18 mouse cellular contexts compared by ENCODE assay signal in the genomic region with DNA sequence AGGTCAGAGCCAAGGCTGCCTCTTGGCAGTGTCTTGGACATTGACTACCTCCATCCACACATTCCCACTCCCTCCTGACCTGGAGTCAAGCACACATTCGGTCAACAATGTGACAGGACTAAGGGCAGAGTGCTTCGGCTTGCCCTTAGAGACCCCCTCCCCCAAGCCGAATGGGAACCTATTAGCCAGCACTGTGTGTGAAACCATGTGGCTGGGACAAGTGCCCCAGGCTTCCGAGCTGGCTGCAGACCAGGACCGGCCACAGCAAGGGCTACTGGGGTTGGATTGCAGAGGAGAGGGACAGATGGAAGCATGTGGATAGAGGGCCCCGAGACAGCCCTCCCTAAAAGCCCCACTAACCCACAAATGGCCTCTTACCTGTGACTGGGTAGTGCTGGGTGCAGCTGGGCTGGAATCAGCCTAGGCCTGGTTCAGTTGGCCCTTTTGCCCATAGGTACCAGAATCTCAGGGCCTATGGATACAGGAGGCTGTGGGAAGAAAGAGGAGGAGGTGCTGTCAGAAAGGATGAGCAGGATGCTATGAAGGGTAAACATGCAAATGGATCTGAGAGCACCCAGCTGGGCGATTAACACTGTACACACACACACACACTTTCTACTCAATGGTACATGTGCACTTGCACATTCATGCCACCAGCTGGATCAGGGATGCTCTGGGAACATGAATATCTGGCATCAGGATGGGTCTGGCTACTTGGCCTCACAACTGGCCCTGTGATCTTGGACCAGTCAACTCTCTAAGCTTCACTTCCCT. TPM values are rescaled to one million over a fixed set of nuclear protein-coding genes. Genes with fewer than 3 reads are reported as not detected.
DNase-seq lines count a peak whose midpoint lies in the region; ATAC-seq lines count a peak whose summit lies in the region.
"Had no signal": no experiment of that assay in that cellular context is flagged by ENCODE, and none has a peak within 500 bp of the region (broad histone marks: within the 10 kb centered on the region; RNA-seq: fewer than 3 reads in every experiment).

No protein-coding gene starts in this region.

- peaks cover 13% of the 10 kb centered on the region for H3K4me1 ChIP-seq in hindbrain, embryonic 16.5 days (ENCODE audit: control insufficient read depth, insufficient read depth, low read depth, low read length)
- H3K4me1 ChIP-seq in hindbrain, embryonic 11.5 days (replicated peaks; ENCODE audit: control insufficient read depth, insufficient read depth, low read length) = peaks cover 3% of the 10 kb centered on the region; the same call in 1 of the 2 replicates
- H3K4me1 ChIP-seq: liver, embryonic 13.5 days; lung, embryonic 15.5 days had no signal

- no peak overlapping the region for H3K4me2 ChIP-seq in hindbrain, embryonic 16.5 days (ENCODE audit: low read length)
- H3K4me2 ChIP-seq in hindbrain, embryonic 11.5 days (replicated peaks; ENCODE audit: low read depth, low read length) = no peak overlapping the region
- H3K4me2 ChIP-seq: embryonic facial prominence, embryonic 13.5 days; liver, embryonic 13.5 days; lung, embryonic 15.5 days had no signal

- no peak for DNase-seq in hindbrain, embryonic 11.5 days (ENCODE audit: low spot score)
- DNase-seq in left cerebral cortex, postnatal 4 days = peak; percentile 80
- no peak for DNase-seq in left cerebral cortex, adult 8-10 months (ENCODE audit: low spot score in 2 of 2)
- DNase-seq in cerebellum, adult 8-10 months = peak; percentile 60
- peak; percentile 14 to 59 for DNase-seq in kidney, postnatal 25 days
- DNase-seq in T-cell, adult 2 months (ENCODE audit: low spot score) = no peak
- DNase-seq in liver = no peak
- DNase-seq: adrenal gland, postnatal 14 days; gastrocnemius, postnatal 10 days; liver, embryonic 13.5 days; midbrain, embryonic 14.5 days; right cerebral cortex, adult 18-20 months; thymus, adult 18-20 months had no signal

- 71% methylated on average over 7 of the region's 7 CpGs for WGBS in hindbrain, embryonic 16.5 days
- WGBS in hindbrain, embryonic 11.5 days = 81% methylated on average over 7 of the region's 7 CpGs

- H3K9me3 ChIP-seq in hindbrain, embryonic 16.5 days (ENCODE audit: control insufficient read depth, low read length) = no peaks in the 10 kb centered on the region
- no peaks in the 10 kb centered on the region for H3K9me3 ChIP-seq in hindbrain, embryonic 11.5 days (ENCODE audit: control insufficient read depth, low read length)
- H3K9me3 ChIP-seq: embryonic facial prominence, embryonic 13.5 days; liver, embryonic 13.5 days; lung, embryonic 15.5 days had no signal

- H3K27ac ChIP-seq in hindbrain, embryonic 16.5 days (ENCODE audit: low read depth, low read length) = no peak overlapping the region
- H3K27ac ChIP-seq in hindbrain, embryonic 11.5 days (ENCODE audit: low read depth, low read length) = no peak overlapping the region
- H3K27ac ChIP-seq: embryonic facial prominence, embryonic 13.5 days; liver, embryonic 13.5 days; lung, embryonic 15.5 days; macrophage had no signal

- H3K27me3 ChIP-seq in hindbrain, embryonic 16.5 days (replicated peaks; ENCODE audit: control insufficient read depth, insufficient read depth, low read length) = no peaks in the 10 kb centered on the region
- no peaks in the 10 kb centered on the region for H3K27me3 ChIP-seq in hindbrain, embryonic 11.5 days (ENCODE audit: control insufficient read depth, insufficient read depth, low read length)
- H3K27me3 ChIP-seq: embryonic facial prominence, embryonic 13.5 days; liver, embryonic 13.5 days; lung, embryonic 15.5 days had no signal

- no peak overlapping the region for H3K9ac ChIP-seq in hindbrain, embryonic 16.5 days (ENCODE audit: low read depth, low read length)
- no peak overlapping the region for H3K9ac ChIP-seq in hindbrain, embryonic 11.5 days (ENCODE audit: low read depth, low read length)
- H3K9ac ChIP-seq: embryonic facial prominence, embryonic 13.5 days; liver, embryonic 13.5 days; lung, embryonic 15.5 days had no signal

- intact Hi-C loops in left cerebral cortex, postnatal 4 days (cut with DNase I) = no loop called here

- no peak overlapping the region for H3K4me3 ChIP-seq in hindbrain, embryonic 16.5 days (ENCODE audit: low read length)
- H3K4me3 ChIP-seq in hindbrain, embryonic 11.5 days (ENCODE audit: low read depth, low read length) = no peak overlapping the region
- H3K4me3 ChIP-seq: embryonic facial prominence, embryonic 13.5 days; liver, embryonic 13.5 days; lung, embryonic 15.5 days had no signal

- ATAC-seq in hindbrain, embryonic 16.5 days = peak; percentile 28; the same call in 1 of the 2 replicates
- ATAC-seq in hindbrain, embryonic 11.5 days (ENCODE audit: low FRiP score) = no peak
- ATAC-seq: activated CD4-positive, CD25-positive, alpha-beta regulatory T cell, adult 4 months had no signal

- H3K36me3 ChIP-seq in hindbrain, embryonic 16.5 days (ENCODE audit: control insufficient read depth, insufficient read depth, low read length) = no peaks in the 10 kb centered on the region
- no peaks in the 10 kb centered on the region for H3K36me3 ChIP-seq in hindbrain, embryonic 11.5 days (ENCODE audit: control insufficient read depth, insufficient read depth, low read length)
- H3K36me3 ChIP-seq: embryonic facial prominence, embryonic 13.5 days; liver, embryonic 13.5 days; lung, embryonic 15.5 days had no signal

RNA-seq across cellular contexts. Expression of gene Lingo1, which starts 20.9 kb away (rescaled TPM):
- 79.4 and 80.7 TPM in 2 replicates for polyA plus RNA-seq in hindbrain, embryonic 16.5 days (2015; fragmentation: Nextera tagmentation; extraction: Ambion mirVana)
- 6.7 and 7.2 TPM in 2 replicates for polyA plus RNA-seq in hindbrain, embryonic 11.5 days (2014; fragmentation: Nextera tagmentation; extraction: Ambion mirVana)
- total RNA-seq in left cerebral cortex, postnatal 4 days (2021) = 100 to 1,000 TPM; 224 to 247 TPM
- total RNA-seq in left cerebral cortex, adult 8-10 months (2022) = 100 to 1,000 TPM; 330 to 366 (median 356) TPM
- polyA plus RNA-seq: activated CD4-positive, CD25-positive, alpha-beta regulatory T cell, adult 4 months; macrophage had no signal

Comparison
In these comparisons a context has a peak if more than half of its experiments do, and no peak if none do; other contexts are left out.
1. DNase-seq: peak in left cerebral cortex, postnatal 4 days (single experiment), cerebellum, adult 8-10 months (single experiment) and kidney, postnatal 25 days (2 of 2); none in hindbrain, embryonic 11.5 days (single experiment), left cerebral cortex, adult 8-10 months (0 of 2), T-cell, adult 2 months (single experiment) and liver (single experiment).